Mouse (Mus musculus) kidney, postnatal 25 days (tissue): ENCODE results near the gene Tmem184b.
A peak's percentile ranks its signal among the peaks of the same experiment; 100 is the strongest.

Experiments
- DNase-seq, 2 experiments: peaks; one replicate each; pipeline ENCODE4 v3.0.0; 2021; ENCODE audit warnings: mixed read lengths in 2 of 2

Tmem184b gene

GRCm38 (mm10) chr15:79399231-79400052 is 3.9 kb downstream of the Tmem184b start:
- no peak for DNase-seq

- peak; percentile 76 to 88 for DNase-seq
Observed at GRCm38 (mm10) chr15:79396736-79397135, 6.6 kb downstream of the Tmem184b start.

GRCm38 (mm10) chr15:79395281-79395680 is 8.1 kb downstream of the Tmem184b start:
- DNase-seq, result no peak

- DNase-seq, result no peak
Observed at GRCm38 (mm10) chr15:79394842-79395241, 8.5 kb downstream of the Tmem184b start.

- DNase-seq, result no peak
Observed at GRCm38 (mm10) chr15:79393101-79393500, 10.3 kb downstream of the Tmem184b start.

- DNase-seq, result no peak
Observed at GRCm38 (mm10) chr15:79392527-79392926, 10.8 kb downstream of the Tmem184b start.

- peak; percentile 80 to 85 for DNase-seq
Observed at GRCm38 (mm10) chr15:79391447-79392093, 11.8 kb downstream of the Tmem184b start.

GRCm38 (mm10) chr15:79390434-79390833 is 12.9 kb downstream of the Tmem184b start:
- DNase-seq, result peak; percentile 63 to 87

GRCm38 (mm10) chr15:79388171-79388570 is 15.2 kb downstream of the Tmem184b start:
- DNase-seq, result peak in 1 of 2 experiments; percentile 49

GRCm38 (mm10) chr15:79387611-79388010 is 15.8 kb downstream of the Tmem184b start:
- no peak for DNase-seq

- no peak for DNase-seq
Observed at GRCm38 (mm10) chr15:79387081-79387480, 16.3 kb downstream of the Tmem184b start.

- DNase-seq, result no peak
Observed at GRCm38 (mm10) chr15:79381644-79382043, 21.7 kb downstream of the Tmem184b start.

GRCm38 (mm10) chr15:79380468-79381444 is 22.6 kb downstream of the Tmem184b start:
- DNase-seq, result peak; percentile 82 to 87

GRCm38 (mm10) chr15:79379658-79380057 is 23.7 kb downstream of the Tmem184b start:
- no peak for DNase-seq

- DNase-seq, result no peak
Observed at GRCm38 (mm10) chr15:79378608-79379007, 24.8 kb downstream of the Tmem184b start.

- peak; percentile 67 to 83 for DNase-seq
Observed at GRCm38 (mm10) chr15:79377681-79378080, 25.7 kb downstream of the Tmem184b start.

- DNase-seq, result no peak
Observed at GRCm38 (mm10) chr15:79374760-79375159, 28.6 kb downstream of the Tmem184b start.

GRCm38 (mm10) chr15:79370281-79370843 is 33.0 kb downstream of the Tmem184b start:
- no peak for DNase-seq

GRCm38 (mm10) chr15:79369452-79370280 is 33.7 kb downstream of the Tmem184b start:
- no peak for DNase-seq

GRCm38 (mm10) chr15:79368861-79369440 is 34.4 kb downstream of the Tmem184b start:
- DNase-seq, result no peak

GRCm38 (mm10) chr15:79368313-79368811 is 35.0 kb downstream of the Tmem184b start:
- peak; percentile 48 to 76 for DNase-seq
